ENCODE assay signal across 26 mouse cellular contexts in genomic region chr17:36389907-36390306, GRCm38 (mm10). TPM values are rescaled to one million over a fixed set of nuclear protein-coding genes. Genes with fewer than 3 reads are reported as not detected.
"Had no signal": no experiment of that assay in that cellular context is flagged by ENCODE, and none has a peak within 500 bp of the region (broad histone marks: within the 10 kb centered on the region; RNA-seq: fewer than 3 reads in every experiment).

No protein-coding gene starts in this region.

- H3K27me3 ChIP-seq: lung, embryonic 15.5 days; midbrain, embryonic 12.5 days; neural tube, embryonic 13.5 days; neural tube, embryonic 15.5 days had no signal

- DNase-seq: lung, adult 18-20 months; lung, postnatal 14 days; lung, postnatal 36 days; midbrain, embryonic 14.5 days; right cerebral cortex, postnatal 14 days; spleen, adult 18-20 months; thymus, adult 2 months; thymus, postnatal 25 days; thymus, postnatal 4 days had no signal

- H3K36me3 ChIP-seq: lung, embryonic 15.5 days; midbrain, embryonic 10.5 days; midbrain, embryonic 12.5 days; neural tube, embryonic 13.5 days; neural tube, embryonic 15.5 days had no signal

- H3K9me3 ChIP-seq: lung, embryonic 15.5 days; midbrain, embryonic 10.5 days; midbrain, embryonic 12.5 days; neural tube, embryonic 13.5 days; neural tube, embryonic 15.5 days had no signal

- H3K4me3 ChIP-seq: lung, embryonic 15.5 days; midbrain, embryonic 10.5 days; midbrain, embryonic 12.5 days; myocyte; neural tube, embryonic 13.5 days; neural tube, embryonic 15.5 days had no signal

- H3K27ac ChIP-seq: liver, embryonic 14.5 days; lung, embryonic 15.5 days; macrophage; midbrain, embryonic 10.5 days; midbrain, embryonic 12.5 days; neural tube, embryonic 13.5 days; neural tube, embryonic 15.5 days had no signal

- H3K4me2 ChIP-seq: lung, embryonic 15.5 days; midbrain, embryonic 12.5 days; neural tube, embryonic 13.5 days; neural tube, embryonic 15.5 days had no signal

- ATAC-seq: lung, postnatal 0 days; midbrain, embryonic 16.5 days had no signal

- H3K4me1 ChIP-seq: lung, embryonic 15.5 days; midbrain, embryonic 10.5 days; midbrain, embryonic 12.5 days; neural tube, embryonic 13.5 days; neural tube, embryonic 15.5 days had no signal

- H3K9ac ChIP-seq: liver, embryonic 14.5 days; lung, embryonic 15.5 days; midbrain, embryonic 12.5 days; neural tube, embryonic 13.5 days; neural tube, embryonic 15.5 days had no signal

RNA-seq across cellular contexts. Expression of gene H2-M10.3, which starts 21.7 kb away (rescaled TPM):
- total RNA-seq: megakaryocyte, adult 5-6 weeks; megakaryocyte-erythroid progenitor cell, adult 5-6 weeks had no signal
- polyA plus RNA-seq: liver, embryonic 14.5 days; liver, embryonic 16.5 days; lung, embryonic 15.5 days; lung, postnatal 0 days; macrophage; midbrain, embryonic 10.5 days; midbrain, embryonic 12.5 days; midbrain, embryonic 14.5 days; midbrain, embryonic 16.5 days; myocyte; neural tube, embryonic 11.5 days; neural tube, embryonic 13.5 days; neural tube, embryonic 15.5 days; stomach, embryonic 14.5 days; stomach, embryonic 16.5 days; thymus, adult 2 months; urinary bladder, adult 2 months had no signal
